Mouse (Mus musculus): ENCODE data around the gene Olfr646.

The Olfr646 gene

DNA sequence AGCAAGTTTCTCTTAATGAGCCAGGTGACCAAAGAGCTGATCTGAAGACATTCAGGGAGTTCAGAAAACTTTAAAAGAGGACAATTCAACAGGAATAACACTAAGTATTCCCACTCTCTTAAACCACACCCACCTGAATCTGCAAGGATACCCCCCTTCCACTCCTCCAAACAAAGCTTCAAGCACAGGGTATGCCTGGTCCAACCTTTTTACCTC, at the start of gene Olfr646:
Olfr646 (plus strand) TSS at position 117 of the 216 bp plus-strand sequence.
- no peak for DNase-seq

DNA sequence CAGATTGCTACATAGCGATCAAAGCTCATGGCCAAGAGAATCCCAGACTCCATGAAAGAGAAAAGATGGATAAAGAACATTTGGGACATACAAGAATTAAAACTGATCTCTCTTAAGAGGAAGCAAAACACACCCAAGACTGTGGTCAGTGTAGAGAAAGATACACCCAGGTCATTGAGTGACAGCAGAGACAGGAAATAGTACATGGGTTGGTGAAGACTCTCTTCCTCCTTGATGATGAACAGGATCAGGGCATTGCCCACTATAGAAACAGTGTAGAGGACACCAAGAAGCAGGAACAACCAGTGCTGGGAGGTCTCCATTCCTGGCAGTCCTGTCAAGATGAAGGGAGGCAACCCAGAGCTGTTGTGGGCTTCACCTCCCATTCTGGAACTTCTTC, 45.5 kb upstream of the Olfr646 start:
- no peak for DNase-seq

DNA sequence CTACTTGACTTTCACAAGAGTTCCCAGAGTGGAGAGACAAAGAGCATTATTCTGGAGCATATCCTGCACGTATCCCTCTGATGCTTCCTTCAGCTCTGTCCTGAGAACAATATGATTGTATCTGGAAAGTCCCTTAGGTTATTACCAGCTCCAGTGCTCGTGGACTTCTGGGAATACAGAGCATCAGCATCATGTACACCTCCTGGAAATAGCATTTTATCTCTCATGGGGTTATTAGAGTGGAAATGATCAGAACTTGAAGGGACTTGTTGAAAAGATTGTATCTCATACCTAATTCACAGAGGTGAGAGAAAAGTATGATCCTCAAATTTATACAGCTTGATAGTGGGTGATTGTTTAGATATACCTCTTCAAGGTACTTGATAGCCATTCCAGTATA, 43.3 kb upstream of the Olfr646 start, which contains the start of gene 4930516K23Rik:
4930516K23Rik (minus strand) TSS at position 101 of the 400 bp plus-strand sequence.
- DNase-seq, result no peak

DNA sequence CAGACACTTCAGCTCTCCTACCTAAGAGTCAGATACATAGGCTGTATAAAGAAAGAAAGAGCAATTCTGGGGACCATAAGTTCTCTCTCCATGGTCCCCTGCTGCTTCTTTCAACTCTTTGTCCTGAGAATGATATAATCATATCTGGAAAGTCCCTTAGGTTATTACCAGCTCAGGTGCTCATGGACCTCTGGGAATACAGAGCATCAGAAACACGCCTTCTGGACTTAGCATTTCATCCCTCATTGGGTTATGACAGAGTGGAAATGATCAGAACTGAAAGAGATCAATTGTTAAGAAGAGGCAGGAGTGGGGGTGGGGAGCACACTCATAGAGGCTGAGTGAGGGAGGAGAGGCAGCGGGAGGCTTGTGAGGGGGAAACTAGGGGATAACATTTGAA, 32.9 kb upstream of the Olfr646 start, which contains the start of gene Olfr644:
Olfr644 (minus strand) TSS at position 101 of the 400 bp plus-strand sequence.
- no peak for DNase-seq

DNA sequence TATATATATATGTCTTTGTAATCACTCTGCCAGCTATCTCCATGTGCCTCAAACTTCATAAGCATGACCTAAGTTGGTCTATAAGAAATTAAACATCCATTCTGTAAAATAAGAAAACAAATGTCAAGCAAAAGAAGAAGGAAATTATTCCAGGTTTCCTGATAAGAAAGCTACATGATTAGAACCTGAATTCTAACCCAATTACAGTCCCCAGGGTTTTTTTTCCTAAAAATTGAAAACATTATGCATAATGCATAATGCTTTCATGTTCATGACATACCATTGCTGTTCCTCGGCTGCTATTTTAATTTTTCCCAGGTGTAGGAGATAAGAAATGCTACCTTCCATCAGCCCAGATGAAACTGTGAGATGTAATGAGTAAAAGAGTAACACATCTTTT, 19.3 kb upstream of the Olfr646 start, which contains the start of gene Olfr645:
Olfr645 (minus strand) TSS at position 101 of the 400 bp plus-strand sequence.
- no peak for DNase-seq

DNA sequence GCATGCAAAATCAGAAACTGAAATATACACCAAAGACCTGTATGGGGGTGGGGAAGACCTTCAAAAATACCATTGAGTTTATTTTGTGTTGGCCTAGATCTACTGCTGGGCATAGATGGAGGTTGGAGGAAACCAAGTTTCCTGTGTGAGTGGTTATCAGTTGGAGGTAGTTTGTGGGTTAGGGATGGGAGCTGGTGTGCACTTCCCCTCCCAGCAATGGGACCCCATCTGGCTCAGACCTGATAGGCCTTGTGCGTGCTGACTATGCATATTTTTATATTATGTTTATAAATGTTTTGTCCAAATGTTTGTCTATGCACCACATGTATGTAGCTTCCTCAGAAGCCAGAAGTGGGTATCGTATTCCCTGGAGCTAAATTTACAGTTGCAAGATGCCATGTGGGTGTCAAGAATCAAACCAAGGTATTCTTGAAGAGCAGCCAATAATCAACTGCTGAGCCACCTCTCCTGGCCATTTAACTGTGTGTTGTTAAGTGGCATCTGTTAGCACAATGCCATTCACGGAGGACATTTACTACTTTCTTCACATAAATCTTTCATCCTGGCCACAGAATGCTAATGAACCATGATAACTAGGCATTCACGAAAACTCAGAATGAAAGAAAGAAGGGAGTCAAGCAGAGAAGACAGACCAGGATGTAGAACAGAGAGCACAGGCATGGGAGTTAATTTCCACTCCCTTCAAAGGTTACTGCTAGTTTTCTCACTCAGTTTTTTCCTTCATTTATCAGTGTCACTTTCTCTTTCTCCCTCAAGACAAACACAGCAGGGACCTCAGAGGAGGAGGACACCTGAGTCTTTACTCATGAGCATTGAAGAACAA, 538 bp upstream of the Olfr646 start:
- no peak for DNase-seq

DNA sequence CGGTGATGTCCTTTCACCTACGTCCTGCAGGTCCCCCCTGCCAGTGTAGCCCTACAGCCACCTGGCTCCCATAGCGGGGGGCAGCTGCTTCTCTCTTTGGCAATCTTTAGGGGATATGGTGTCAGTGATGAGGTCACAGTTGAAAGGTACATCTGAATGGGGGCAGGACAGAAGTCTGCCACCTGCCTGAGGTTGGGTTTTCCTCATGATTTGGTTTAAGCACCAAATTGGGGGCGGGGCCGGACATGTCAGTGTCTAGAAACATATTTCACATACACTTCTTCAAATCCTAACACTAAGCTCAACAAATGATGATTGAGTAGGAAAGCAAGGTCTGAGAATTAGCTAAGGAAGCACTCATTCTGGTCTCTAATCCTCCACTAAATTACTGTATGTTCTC, 25.1 kb downstream of the Olfr646 start, which contains the start of gene Ubqln5:
Ubqln5 (minus strand) TSS at position 101 of the 400 bp plus-strand sequence.
- DNase-seq, result no peak

DNA sequence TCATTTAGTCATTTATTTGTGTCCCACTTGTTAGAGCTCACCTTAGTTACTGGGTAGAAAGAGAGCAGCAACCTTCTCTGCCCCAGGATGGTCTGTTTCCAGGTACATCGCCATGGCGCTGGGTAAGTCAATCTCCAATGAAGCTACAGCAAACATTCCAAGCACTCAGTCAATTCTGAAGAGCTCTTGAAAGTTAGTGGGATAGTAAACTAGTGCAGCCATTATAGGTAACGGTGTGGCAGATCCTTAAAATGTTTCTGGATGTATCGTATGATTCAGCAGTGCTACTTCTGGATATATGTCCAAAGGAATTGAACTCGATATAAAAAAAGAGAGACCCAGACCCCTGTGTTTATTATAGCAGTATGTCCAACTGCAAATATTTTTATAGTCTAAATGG, 32.6 kb downstream of the Olfr646 start, which contains the start of gene Olfr643:
Olfr643 (minus strand) TSS at position 101 of the 400 bp plus-strand sequence.
- DNase-seq, result no peak

GRCm38 (mm10) chr7:104143179-104143578, 38.5 kb downstream of the Olfr646 start, which contains the start of gene Ubqln3:
TSS of gene Ubqln3 (minus strand) at chr7:104143279.
- DNase-seq, result no peak

GRCm38 (mm10) chr7:104150456-104150855, 45.8 kb downstream of the Olfr646 start, which contains the start of gene Ubqlnl:
TSS of gene Ubqlnl (minus strand) at chr7:104150556.
- no peak for DNase-seq

Data from B cell, adult 2 months (primary cell).